Mouse (Mus musculus): ENCODE results near the gene Mars2.

GRCm38 (mm10) chr1:55224111-55224510, 12.9 kb upstream of the Mars2 start:
- TF ChIP-seq CTCF (IDR thresholded peaks at IDR 0.05; ENCODE audit: low read depth, low read length) (no peak), POLR2A (IDR thresholded peaks at IDR 0.05; ENCODE audit: borderline replicate concordance, low read depth, low read length) (no peak)
